ENCODE assay signal across 23 mouse cellular contexts in genomic region chr15:90140966-90141365, GRCm38 (mm10).
DNase-seq lines count a peak whose midpoint lies in the region; ATAC-seq and TF ChIP-seq lines count a peak whose summit lies in the region.
"Had no signal": no experiment of that assay in that cellular context is flagged by ENCODE, and none has a peak within 500 bp of the region (broad histone marks: within the 10 kb centered on the region; RNA-seq: fewer than 3 reads in every experiment).

No protein-coding gene starts in this region.

- no peak overlapping the region for H3K27ac ChIP-seq in hindbrain, postnatal 0 days
- no peak overlapping the region for H3K27ac ChIP-seq in hindbrain, embryonic 16.5 days (ENCODE audit: low read depth, low read length)
- no peak overlapping the region for H3K27ac ChIP-seq in midbrain, embryonic 14.5 days (replicated peaks; ENCODE audit: low read depth, low read length)
- no peak overlapping the region for H3K27ac ChIP-seq in midbrain, embryonic 16.5 days (ENCODE audit: low read length)
- H3K27ac ChIP-seq: forebrain, embryonic 10.5 days; forebrain, embryonic 13.5 days; gastrocnemius, adult 2 months; hindbrain, embryonic 10.5 days; hindbrain, embryonic 13.5 days had no signal

- WGBS in hindbrain, postnatal 0 days = 75% methylated on average over 5 of the region's 5 CpGs
- 67% methylated on average over 5 of the region's 5 CpGs for WGBS in hindbrain, embryonic 16.5 days
- WGBS in midbrain, embryonic 14.5 days = 89% methylated on average over 5 of the region's 5 CpGs
- 77% methylated on average over 5 of the region's 5 CpGs for WGBS in midbrain, embryonic 16.5 days

- ATAC-seq in hindbrain, postnatal 0 days = no peak
- no peak for ATAC-seq in hindbrain, embryonic 16.5 days
- ATAC-seq in midbrain, embryonic 14.5 days (ENCODE audit: low FRiP score, low TSS enrichment) = no peak
- no peak for ATAC-seq in midbrain, embryonic 16.5 days
- ATAC-seq: CD4-positive, CD25-positive, alpha-beta regulatory T cell, adult 4 months; forebrain, embryonic 13.5 days; forebrain, embryonic 16.5 days had no signal

- H3K4me1 ChIP-seq in hindbrain, postnatal 0 days (ENCODE audit: insufficient read depth, low read length) = no peaks in the 10 kb centered on the region
- no peaks in the 10 kb centered on the region for H3K4me1 ChIP-seq in hindbrain, embryonic 16.5 days (ENCODE audit: control insufficient read depth, insufficient read depth, low read depth, low read length)
- no peaks in the 10 kb centered on the region for H3K4me1 ChIP-seq in midbrain, embryonic 14.5 days (ENCODE audit: control insufficient read depth, insufficient read depth, low read length)
- no peaks in the 10 kb centered on the region for H3K4me1 ChIP-seq in midbrain, embryonic 16.5 days (ENCODE audit: control insufficient read depth, insufficient read depth, low read length)
- H3K4me1 ChIP-seq: forebrain, embryonic 13.5 days; hindbrain, embryonic 10.5 days; hindbrain, embryonic 13.5 days had no signal

- no peak overlapping the region for H3K4me3 ChIP-seq in hindbrain, postnatal 0 days (ENCODE audit: low read length)
- no peak overlapping the region for H3K4me3 ChIP-seq in hindbrain, embryonic 16.5 days (ENCODE audit: low read length)
- H3K4me3 ChIP-seq in midbrain, embryonic 14.5 days (replicated peaks; ENCODE audit: low read depth, low read length) = no peak overlapping the region
- H3K4me3 ChIP-seq in midbrain, embryonic 16.5 days (ENCODE audit: low read depth, low read length) = no peak overlapping the region
- H3K4me3 ChIP-seq: forebrain, embryonic 10.5 days; forebrain, embryonic 13.5 days; gastrocnemius, adult 2 months; hindbrain, embryonic 10.5 days; hindbrain, embryonic 13.5 days had no signal

- H3K27me3 ChIP-seq in hindbrain, postnatal 0 days (ENCODE audit: insufficient read depth, low read length) = no peaks in the 10 kb centered on the region
- H3K27me3 ChIP-seq in hindbrain, embryonic 16.5 days (replicated peaks; ENCODE audit: control insufficient read depth, insufficient read depth, low read length) = no peaks in the 10 kb centered on the region
- no peaks in the 10 kb centered on the region for H3K27me3 ChIP-seq in midbrain, embryonic 14.5 days (ENCODE audit: control insufficient read depth, insufficient read depth, low read length)
- H3K27me3 ChIP-seq in midbrain, embryonic 16.5 days (ENCODE audit: control insufficient read depth, insufficient read depth, low read depth, low read length) = no peaks in the 10 kb centered on the region
- H3K27me3 ChIP-seq: forebrain, embryonic 13.5 days; hindbrain, embryonic 13.5 days had no signal

- TF ChIP-seq CTCF in hindbrain, postnatal 0 days (IDR thresholded peaks at IDR 0.05; ENCODE audit: low read depth) = no peak

- H3K9me3 ChIP-seq in hindbrain, postnatal 0 days (ENCODE audit: low read length) = no peaks in the 10 kb centered on the region
- no peaks in the 10 kb centered on the region for H3K9me3 ChIP-seq in hindbrain, embryonic 16.5 days (ENCODE audit: control insufficient read depth, low read length)
- H3K9me3 ChIP-seq in midbrain, embryonic 14.5 days (ENCODE audit: control insufficient read depth, low read length) = no peaks in the 10 kb centered on the region
- H3K9me3 ChIP-seq in midbrain, embryonic 16.5 days (replicated peaks; ENCODE audit: control insufficient read depth, low read length, poor library complexity, severe bottlenecking) = no peaks in the 10 kb centered on the region
- H3K9me3 ChIP-seq: forebrain, embryonic 10.5 days; forebrain, embryonic 13.5 days; hindbrain, embryonic 10.5 days; hindbrain, embryonic 13.5 days had no signal

- no peaks in the 10 kb centered on the region for H3K36me3 ChIP-seq in hindbrain, postnatal 0 days (ENCODE audit: insufficient read depth, low read length)
- no peaks in the 10 kb centered on the region for H3K36me3 ChIP-seq in hindbrain, embryonic 16.5 days (ENCODE audit: control insufficient read depth, insufficient read depth, low read length)
- H3K36me3 ChIP-seq in midbrain, embryonic 14.5 days (ENCODE audit: control insufficient read depth, insufficient read depth, low read length) = no peaks in the 10 kb centered on the region
- no peaks in the 10 kb centered on the region for H3K36me3 ChIP-seq in midbrain, embryonic 16.5 days (ENCODE audit: control insufficient read depth, insufficient read depth, low read length)
- H3K36me3 ChIP-seq: forebrain, embryonic 10.5 days; hindbrain, embryonic 10.5 days; hindbrain, embryonic 13.5 days had no signal

- no peak overlapping the region for H3K4me2 ChIP-seq in hindbrain, postnatal 0 days (ENCODE audit: low read depth, low read length)
- H3K4me2 ChIP-seq in hindbrain, embryonic 16.5 days (ENCODE audit: low read length) = no peak overlapping the region
- H3K4me2 ChIP-seq in midbrain, embryonic 14.5 days (ENCODE audit: low read length) = no peak overlapping the region
- H3K4me2 ChIP-seq in midbrain, embryonic 16.5 days (ENCODE audit: low read length) = no peak overlapping the region
- H3K4me2 ChIP-seq: forebrain, embryonic 13.5 days; heart, embryonic 11.5 days; hindbrain, embryonic 13.5 days had no signal

- peak; percentile 2 for DNase-seq in hindbrain, postnatal 0 days (ENCODE audit: low spot score)
- peak; percentile 5 for DNase-seq in midbrain, embryonic 14.5 days
- peak; percentile 18 for DNase-seq in mesoderm, embryonic 11.5 days (ENCODE audit: low read depth, low spot score)
- no peak for DNase-seq in layer of hippocampus, adult 11-12 months (ENCODE audit: low spot score)
- DNase-seq: adrenal gland, adult 2 months; adrenal gland, postnatal 14 days; cerebellum, adult 11 months; cerebellum, adult 2 months; cerebellum, adult 9-11 months; cerebellum, postnatal 25 days; embryo, embryonic 11 days; gastrocnemius, adult 2 months; gastrocnemius, postnatal 14 days; heart, adult 11 months had no signal

- H3K9ac ChIP-seq in hindbrain, postnatal 0 days (replicated peaks; ENCODE audit: low read length) = no peak overlapping the region
- H3K9ac ChIP-seq in hindbrain, embryonic 16.5 days (ENCODE audit: low read depth, low read length) = no peak overlapping the region
- H3K9ac ChIP-seq in midbrain, embryonic 14.5 days (replicated peaks; ENCODE audit: low read length) = no peak overlapping the region
- no peak overlapping the region for H3K9ac ChIP-seq in midbrain, embryonic 16.5 days (ENCODE audit: low read depth, low read length)
- H3K9ac ChIP-seq: forebrain, embryonic 13.5 days; hindbrain, embryonic 13.5 days had no signal
